Mouse (Mus musculus): ENCODE measurements around the gene Dnah8. TPM values are rescaled to one million over a fixed set of nuclear protein-coding genes. Genes with fewer than 3 reads are reported as not detected.

Gene Dnah8
- polyA plus RNA-seq, 1 experiment, result not detected

GRCm38 (mm10) chr17:30892730-30893129 is 268.6 kb downstream of the Dnah8 start:
- H3K4me1 ChIP-seq (ENCODE audit: control insufficient read depth, insufficient read depth, low read length), result no peaks in the 10 kb centered on the region
- H3K27ac ChIP-seq (ENCODE audit: insufficient read depth, low read depth, low read length), result no peak overlapping the region
- TF ChIP-seq POLR2A (IDR thresholded peaks at IDR 0.05; ENCODE audit: insufficient read depth, low read depth, low read length) (no peak), CTCF (IDR thresholded peaks at IDR 0.05; ENCODE audit: insufficient read depth, low read depth, low read length) (no peak)

GRCm38 (mm10) chr17:30897075-30897474 is 272.9 kb downstream of the Dnah8 start:
- no peak for TF ChIP-seq CTCF (IDR thresholded peaks at IDR 0.05; ENCODE audit: insufficient read depth, low read depth, low read length)
- TF ChIP-seq POLR2A (IDR thresholded peaks at IDR 0.05; ENCODE audit: insufficient read depth, low read depth, low read length), result no peak
- Histone ChIP-seq H3K4me1 (ENCODE audit: control insufficient read depth, insufficient read depth, low read length) (peaks cover 9% of the 10 kb centered on the region), H3K27ac (ENCODE audit: insufficient read depth, low read depth, low read length) (no peak overlapping the region), H3K4me3 (ENCODE audit: insufficient read depth, low read depth, low read length) (no peak overlapping the region)
- 20% methylated on average over 2 of the region's 2 CpGs for WGBS

More at GRCm38 (mm10) chr17:30892730-30893129, 268.6 kb downstream of the Dnah8 start:
- WGBS, result 47% methylated on average over 2 of the region's 2 CpGs
- no peak overlapping the region for H3K4me3 ChIP-seq (ENCODE audit: insufficient read depth, low read depth, low read length)

DNA sequence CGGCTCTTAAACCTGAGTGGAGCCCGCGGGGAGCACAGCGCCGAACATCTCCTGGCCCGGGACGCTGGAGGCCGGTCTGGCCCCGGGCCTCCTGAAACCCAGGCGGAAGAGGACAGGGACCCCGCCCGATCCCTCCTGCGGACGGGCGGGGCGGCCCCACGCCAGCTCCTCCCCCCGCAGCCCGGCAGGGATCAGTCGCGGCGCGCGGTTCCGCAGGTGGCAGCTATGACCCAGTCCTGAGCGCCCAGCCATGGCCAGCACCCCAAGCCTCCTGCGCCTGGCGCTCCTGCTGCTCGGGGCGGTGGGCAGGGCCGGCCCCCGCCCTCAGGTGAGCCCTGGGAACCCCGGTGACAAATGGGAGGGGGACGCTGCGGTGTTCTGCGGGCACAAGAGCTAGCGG is 277.5 kb downstream of the Dnah8 start, which contains the start of gene Glp1r:
Gene Glp1r, plus strand, starts transcription at position 191 of the 400 bp plus-strand sequence.
- Histone ChIP-seq H3K27ac (ENCODE audit: insufficient read depth, low read depth, low read length) (no peak within 1 kb of the TSS), H3K4me3 (ENCODE audit: insufficient read depth, low read depth, low read length) (peak within 1 kb of the TSS; percentile 38), H3K4me1 (ENCODE audit: control insufficient read depth, insufficient read depth, low read length) (peaks cover 9% of the 10 kb centered on the region)
- TF ChIP-seq CTCF (IDR thresholded peaks at IDR 0.05; ENCODE audit: insufficient read depth, low read depth, low read length) (no peak), POLR2A (IDR thresholded peaks at IDR 0.05; ENCODE audit: insufficient read depth, low read depth, low read length) (no peak)
- 3% methylated on average over 37 of the region's 37 CpGs for WGBS

DNA sequence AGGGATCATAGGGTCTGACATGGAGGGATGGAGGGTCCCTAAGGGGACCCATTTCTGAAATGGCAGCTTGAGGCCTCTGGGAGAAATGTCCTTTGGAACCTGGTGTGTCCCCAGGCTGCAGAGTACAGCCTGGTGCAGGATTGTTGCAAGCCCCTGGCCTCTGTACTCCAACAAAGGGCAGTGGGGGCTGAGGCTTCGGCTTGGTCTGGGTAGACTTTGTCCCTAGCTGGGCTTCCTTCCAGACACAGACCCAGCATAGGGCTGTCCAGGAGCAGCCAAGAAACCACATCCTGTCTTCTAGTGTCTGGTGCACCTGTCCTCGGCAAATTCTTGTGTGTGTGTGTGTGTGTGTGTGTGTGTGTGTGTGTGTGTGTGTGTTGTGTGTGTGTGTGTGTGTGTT is 279.9 kb downstream of the Dnah8 start:
- TF ChIP-seq CTCF (IDR thresholded peaks at IDR 0.05; ENCODE audit: insufficient read depth, low read depth, low read length) (no peak), POLR2A (IDR thresholded peaks at IDR 0.05; ENCODE audit: insufficient read depth, low read depth, low read length) (no peak)
- Histone ChIP-seq H3K27ac (ENCODE audit: insufficient read depth, low read depth, low read length) (no peak overlapping the region), H3K4me3 (ENCODE audit: insufficient read depth, low read depth, low read length) (no peak overlapping the region), H3K4me1 (ENCODE audit: control insufficient read depth, insufficient read depth, low read length) (peaks cover 12% of the 10 kb centered on the region)
- 77% methylated on average over 2 of the region's 2 CpGs for WGBS

DNA sequence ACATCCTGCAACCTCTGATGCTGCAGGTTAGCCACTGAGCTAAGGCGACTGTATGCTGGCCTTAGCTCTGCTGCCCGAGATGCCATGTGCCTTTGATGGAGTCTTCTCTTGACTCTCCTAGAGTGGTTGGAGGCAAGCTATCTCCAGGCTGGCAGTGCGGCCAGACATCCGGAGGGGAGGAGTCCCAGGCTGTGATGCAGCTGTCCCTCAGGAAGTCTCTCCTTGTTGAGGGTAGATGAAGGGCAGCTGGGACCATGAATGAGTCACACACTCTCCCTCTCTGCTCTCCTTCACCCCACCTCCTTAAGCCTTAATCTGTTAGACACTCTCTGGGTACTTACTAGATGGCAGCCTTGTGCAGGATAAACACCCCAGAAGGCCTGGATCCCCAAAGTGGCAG is 283.4 kb downstream of the Dnah8 start:
- no peak overlapping the region for H3K27ac ChIP-seq (ENCODE audit: insufficient read depth, low read depth, low read length)
- TF ChIP-seq POLR2A (IDR thresholded peaks at IDR 0.05; ENCODE audit: insufficient read depth, low read depth, low read length) (no peak), CTCF (IDR thresholded peaks at IDR 0.05; ENCODE audit: insufficient read depth, low read depth, low read length) (no peak)
- H3K4me1 ChIP-seq (ENCODE audit: control insufficient read depth, insufficient read depth, low read length), result peaks cover 19% of the 10 kb centered on the region
- no peak overlapping the region for H3K4me3 ChIP-seq (ENCODE audit: insufficient read depth, low read depth, low read length)
- WGBS, result 78% methylated on average over 4 of the region's 4 CpGs

DNA sequence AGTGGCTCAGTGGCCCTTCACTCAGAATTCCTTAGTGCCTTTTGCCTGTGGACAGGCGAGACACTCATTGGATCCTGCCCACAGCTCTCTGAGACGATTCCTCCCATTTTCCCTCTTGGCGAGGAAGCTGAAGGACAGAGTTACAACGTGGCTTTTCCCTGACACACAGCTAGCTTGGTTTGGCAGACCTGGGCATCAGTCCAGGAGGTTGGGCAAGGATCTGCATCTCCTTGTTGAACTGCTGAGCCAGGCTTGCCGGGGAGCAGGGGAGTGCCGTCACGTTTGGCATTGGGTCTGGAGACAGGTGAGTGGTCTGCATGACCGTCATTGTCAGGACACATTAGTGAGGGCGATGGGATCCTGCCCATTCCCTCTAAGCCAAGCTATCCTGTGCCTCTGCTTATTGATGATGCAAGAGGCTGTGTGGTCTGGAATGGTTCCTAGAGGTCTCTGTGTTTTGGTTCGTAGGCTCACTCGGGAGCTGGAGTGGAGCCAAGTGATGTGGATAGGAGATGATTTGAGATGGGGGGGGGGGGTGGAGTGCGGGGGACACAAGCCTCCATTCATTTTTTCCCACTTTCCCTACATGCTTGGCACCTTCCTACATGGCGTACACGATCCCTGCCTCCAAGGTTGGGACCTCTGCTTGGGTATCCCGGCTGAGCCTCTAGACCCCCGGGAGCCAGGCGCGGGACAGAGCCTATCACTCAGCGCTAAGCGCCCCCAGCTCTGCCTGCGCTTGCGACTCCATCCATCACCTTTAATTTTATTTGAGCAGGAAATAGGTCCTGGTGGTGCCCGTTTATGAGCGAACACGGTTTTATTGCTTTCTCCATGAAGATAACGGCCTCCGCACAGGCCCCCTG is 286.9 kb downstream of the Dnah8 start:
- WGBS, result 34% methylated on average over 27 of the region's 27 CpGs

GRCm38 (mm10) chr17:30911732-30912088 is 287.6 kb downstream of the Dnah8 start:
- Histone ChIP-seq H3K4me1 (ENCODE audit: control insufficient read depth, insufficient read depth, low read length) (peaks cover 23% of the 10 kb centered on the region), H3K27ac (ENCODE audit: insufficient read depth, low read depth, low read length) (no peak overlapping the region), H3K4me3 (ENCODE audit: insufficient read depth, low read depth, low read length) (no peak overlapping the region)
- WGBS, result 12% methylated on average over 8 of the region's 8 CpGs
- TF ChIP-seq CTCF (IDR thresholded peaks at IDR 0.05; ENCODE audit: insufficient read depth, low read depth, low read length) (no peak), POLR2A (IDR thresholded peaks at IDR 0.05; ENCODE audit: insufficient read depth, low read depth, low read length) (no peak)

More for the DNA sequence above, 286.9 kb downstream of the Dnah8 start:
- Histone ChIP-seq H3K4me1 (ENCODE audit: control insufficient read depth, insufficient read depth, low read length) (peaks cover 23% of the 10 kb centered on the region), H3K4me3 (ENCODE audit: insufficient read depth, low read depth, low read length) (no peak overlapping the region), H3K27ac (ENCODE audit: insufficient read depth, low read depth, low read length) (no peak overlapping the region)
- TF ChIP-seq POLR2A (IDR thresholded peaks at IDR 0.05; ENCODE audit: insufficient read depth, low read depth, low read length), result no peak
- TF ChIP-seq CTCF (IDR thresholded peaks at IDR 0.05; ENCODE audit: insufficient read depth, low read depth, low read length), result no peak

DNA sequence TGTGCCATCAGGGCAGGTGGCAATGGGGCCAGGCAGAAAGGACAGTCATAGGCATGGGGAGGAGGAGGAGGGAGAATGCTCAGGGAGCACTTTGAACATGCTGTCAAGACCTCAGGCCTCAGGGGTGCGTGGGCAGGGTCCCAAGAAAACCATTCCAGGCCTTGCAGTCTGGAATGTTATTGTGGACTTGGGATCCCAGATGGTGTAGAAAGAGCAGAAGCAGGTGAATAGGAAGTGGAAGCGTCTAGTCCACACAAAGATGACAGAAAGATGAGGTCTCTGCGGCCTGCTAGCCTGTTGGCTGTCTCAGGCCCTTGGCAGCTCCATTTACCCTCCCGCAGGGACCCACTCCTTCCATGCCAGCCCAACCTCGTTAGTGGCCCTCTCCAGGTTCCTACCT is 288.4 kb downstream of the Dnah8 start:
- H3K4me1 ChIP-seq (ENCODE audit: control insufficient read depth, insufficient read depth, low read length), result peaks cover 23% of the 10 kb centered on the region
- TF ChIP-seq CTCF (IDR thresholded peaks at IDR 0.05; ENCODE audit: insufficient read depth, low read depth, low read length), result no peak
- H3K27ac ChIP-seq (ENCODE audit: insufficient read depth, low read depth, low read length), result no peak overlapping the region
- WGBS, result 91% methylated on average over 5 of the region's 5 CpGs
- no peak overlapping the region for H3K4me3 ChIP-seq (ENCODE audit: insufficient read depth, low read depth, low read length)

DNA sequence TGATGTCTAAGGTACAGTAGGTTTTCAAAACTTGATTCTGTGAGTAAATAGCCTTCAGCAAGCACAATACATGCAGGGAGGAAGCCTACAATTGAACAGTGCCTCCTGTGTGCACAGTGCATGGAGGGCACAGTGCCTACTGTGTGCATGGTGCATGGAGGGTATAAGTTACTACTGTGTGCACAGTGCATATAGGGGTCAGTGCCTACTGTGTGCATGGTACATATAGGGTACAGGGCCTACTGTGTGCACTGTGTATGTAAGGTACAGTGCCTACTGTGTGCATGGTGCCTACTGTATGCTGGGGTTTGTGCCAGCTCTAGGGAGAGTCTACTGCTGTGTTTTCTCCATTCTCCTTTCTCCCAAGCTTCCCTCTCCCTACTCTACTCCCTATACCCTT is 290.1 kb downstream of the Dnah8 start:
- no peak for TF ChIP-seq CTCF (IDR thresholded peaks at IDR 0.05; ENCODE audit: insufficient read depth, low read depth, low read length)
- no peak overlapping the region for H3K4me3 ChIP-seq (ENCODE audit: insufficient read depth, low read depth, low read length)
- peaks cover 20% of the 10 kb centered on the region for H3K4me1 ChIP-seq (ENCODE audit: control insufficient read depth, insufficient read depth, low read length)
- H3K27ac ChIP-seq (ENCODE audit: insufficient read depth, low read depth, low read length), result no peak overlapping the region
